Mouse (Mus musculus) heart, adult 18-20 months (tissue): Measurements from ENCODE around the gene Numbl. TPM values are rescaled to one million over a fixed set of nuclear protein-coding genes. Genes with fewer than 3 reads are reported as not detected.

Experiments
- DNase-seq, 2 experiments: peaks; one replicate each; pipeline ENCODE4 v3.0.0; 2021 to 2022; ENCODE audit warnings: mixed read lengths in 1 of 2
- total RNA-seq, 2 experiments: library from RNA; stranded (reverse); gene quantifications; 2 replicates each; pipeline ENCODE4 v1.2.3; 2021

The Numbl gene
- total RNA-seq, 2 experiments from 2014 or later: 2.4 to 3.3 TPM

DNA sequence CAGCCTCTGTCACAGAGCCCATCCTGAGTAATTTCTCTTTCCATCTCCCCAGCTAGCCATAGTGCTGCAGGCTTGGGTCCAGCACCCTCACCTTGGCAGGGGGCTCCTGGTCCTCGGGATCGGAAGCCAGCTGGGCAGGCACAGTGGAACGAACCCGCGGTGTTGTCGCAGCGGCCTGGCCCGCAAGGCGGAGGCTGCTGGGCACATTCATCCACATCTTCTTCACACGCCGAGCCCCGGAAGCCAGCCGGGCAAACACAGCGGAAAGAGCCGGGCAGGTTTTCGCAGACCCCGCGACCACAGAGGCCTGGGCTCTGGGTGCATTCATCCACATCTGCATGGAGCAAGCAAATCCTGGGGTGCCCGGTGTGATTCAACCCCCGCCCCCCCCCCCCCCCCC is 66.7 kb downstream of the Numbl start:
- no peak for DNase-seq

GRCm38 (mm10) chr7:27325697-27326096 is 67.5 kb downstream of the Numbl start:
- DNase-seq: peak; percentile 89 to 94

- DNase-seq: peak; percentile 65 to 80
Measured at GRCm38 (mm10) chr7:27326101-27326880, 68.1 kb downstream of the Numbl start.

DNA sequence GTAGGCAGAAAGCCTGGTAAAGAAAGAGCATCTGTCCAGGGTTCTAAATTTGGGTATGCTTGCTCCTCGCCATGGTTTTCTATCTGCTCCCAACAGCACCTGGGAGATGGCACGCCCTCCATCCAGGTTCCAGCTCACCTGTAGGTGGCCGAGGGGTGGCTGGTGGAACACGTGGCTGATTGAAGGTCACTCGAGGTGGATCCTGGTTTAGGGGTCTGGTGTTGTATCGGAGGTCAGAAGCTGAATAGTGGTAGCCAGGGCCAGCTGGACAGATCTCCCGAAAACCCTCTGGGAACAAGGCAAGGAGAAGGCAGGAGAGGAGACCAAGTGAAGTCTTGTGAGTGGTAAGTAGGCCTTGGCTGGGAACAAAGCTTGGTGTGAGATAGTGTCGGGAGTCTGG is 69.3 kb downstream of the Numbl start:
- DNase-seq: no peak

GRCm38 (mm10) chr7:27328161-27328560 is 69.9 kb downstream of the Numbl start:
- DNase-seq: no peak

DNA sequence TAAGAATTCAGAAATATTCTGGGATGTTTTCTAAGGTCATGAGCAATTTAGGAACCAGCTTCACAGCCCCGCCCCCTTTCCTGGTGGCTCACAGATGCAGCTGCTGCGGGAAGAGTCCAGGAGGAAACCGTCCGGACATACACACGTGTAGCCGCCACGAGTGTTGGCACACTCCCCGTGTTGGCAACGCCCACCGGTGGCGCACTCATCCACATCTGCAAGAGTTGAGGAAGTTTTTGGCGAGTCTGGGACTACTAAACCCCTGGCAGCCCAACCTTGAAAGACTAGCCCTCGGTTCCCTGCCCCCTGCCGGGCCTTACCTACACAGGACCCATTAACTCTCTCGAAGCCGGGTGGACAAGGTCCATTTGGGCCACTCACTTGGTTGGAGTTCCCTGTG is 70.4 kb downstream of the Numbl start:
- peak; percentile 68 to 71 for DNase-seq

GRCm38 (mm10) chr7:27329326-27329947 is 71.2 kb downstream of the Numbl start:
- peak; percentile 87 to 93 for DNase-seq

DNA sequence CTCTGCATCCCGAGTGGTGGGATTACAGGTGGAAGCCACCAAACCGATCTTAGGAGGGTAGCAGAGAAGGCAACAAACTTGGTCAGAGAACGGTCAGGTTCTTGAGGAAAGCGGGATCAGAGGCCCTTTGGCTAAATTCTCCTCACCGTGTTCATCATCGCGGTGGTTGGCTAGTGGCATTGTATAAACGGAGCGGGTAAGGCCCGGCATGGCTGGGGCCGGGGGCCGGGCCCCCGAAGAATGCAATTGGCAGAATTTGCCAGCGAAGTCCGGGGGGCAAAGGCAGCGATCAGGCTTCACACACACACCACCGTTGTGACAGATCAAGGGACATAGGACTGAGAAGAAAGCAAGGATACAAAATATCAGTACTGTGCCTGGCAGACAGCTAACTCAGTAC is 71.7 kb downstream of the Numbl start:
- no peak for DNase-seq

DNA sequence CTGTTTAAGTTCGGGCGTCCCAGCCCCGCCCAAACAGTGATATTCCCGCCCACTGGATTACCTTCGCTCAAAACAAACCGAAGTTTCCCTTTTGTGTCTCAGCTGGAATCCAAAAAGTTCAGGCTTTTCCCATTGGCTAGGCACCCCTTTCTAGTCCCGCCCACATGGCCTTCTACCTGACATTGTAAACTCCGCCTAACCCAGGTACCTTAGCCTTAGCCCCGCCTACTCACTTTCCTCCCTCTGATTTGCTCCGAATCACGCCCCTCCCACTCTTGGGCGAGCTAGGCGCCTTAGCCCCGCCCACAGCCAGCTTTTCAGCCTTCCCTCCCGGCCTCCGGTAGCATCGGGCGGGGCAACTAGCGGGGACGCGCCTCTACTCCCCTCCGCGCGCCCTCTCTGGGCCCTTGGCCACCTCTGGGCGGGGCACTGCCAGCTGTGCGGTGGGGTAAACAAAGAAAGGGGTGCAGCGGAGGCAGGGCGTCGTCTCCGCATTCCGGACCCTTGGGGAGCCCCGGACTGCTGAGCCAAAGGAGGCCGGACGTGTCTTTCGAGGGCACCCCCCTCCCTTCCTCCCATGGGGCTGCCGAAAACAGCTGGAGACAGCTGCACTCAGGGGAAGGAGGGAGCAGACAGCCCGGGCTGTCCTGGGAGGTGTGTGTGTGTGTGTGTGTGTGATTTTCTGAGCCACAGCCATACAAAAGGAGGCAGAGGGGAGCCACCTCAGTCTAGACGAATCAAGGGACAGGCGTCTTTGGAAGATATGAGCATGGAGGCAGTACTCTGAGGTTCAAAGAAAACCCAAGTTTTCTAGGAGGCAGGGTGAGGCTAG is 72.7 kb downstream of the Numbl start:
- peak; percentile 96 to 97 for DNase-seq

- peak; percentile 84 for DNase-seq
Measured at GRCm38 (mm10) chr7:27331541-27331851, 73.3 kb downstream of the Numbl start.

Other genes with a start within 250 kb of the Numbl start
- gene Cyp2a12, start 229.4 kb upstream of the Numbl start, total RNA-seq: not detected
- gene Cyp2f2, start 138.5 kb upstream of the Numbl start, total RNA-seq: 10 to 100 TPM in 1 of 2 experiments, under 1 TPM in 1; 0.92 to 47.3 TPM
- not detected for gene Cyp2t4, start 104.7 kb upstream of the Numbl start, total RNA-seq
- 10 to 100 TPM; 58.6 to 60.1 TPM for gene Egln2, start 91.6 kb upstream of the Numbl start, total RNA-seq
- gene Rab4b, start 79.5 kb upstream of the Numbl start, total RNA-seq: 10 to 100 TPM; 10.5 to 11.6 TPM
- gene Gm21983, start 77.3 kb upstream of the Numbl start, total RNA-seq: not detected
- under 1 TPM in 1 of 2 experiments, not detected in 1; 0.57 TPM for gene Mia, start 77.3 kb upstream of the Numbl start, total RNA-seq
- gene BC024978, start 62.7 kb upstream of the Numbl start, total RNA-seq: 10 to 100 TPM; 10.8 to 15.7 TPM
- 10 to 100 TPM; 40.1 to 40.2 TPM for gene Snrpa, start 62.2 kb upstream of the Numbl start, total RNA-seq
- gene Itpkc, start 29.8 kb upstream of the Numbl start, total RNA-seq: 1 to 10 TPM; 4.6 TPM
- gene Coq8b, start 25.4 kb upstream of the Numbl start, total RNA-seq: 10 to 100 TPM in 1 of 2 experiments, 1 to 10 TPM in 1; 9.8 to 11.3 TPM
- 100 to 1,000 TPM; 185 to 206 TPM for gene Ltbp4, start 79.3 kb downstream of the Numbl start, total RNA-seq
- 1 to 10 TPM; 5.6 to 6.3 TPM for gene Shkbp1, start 97.6 kb downstream of the Numbl start, total RNA-seq
- gene Gm20479, start 99.0 kb downstream of the Numbl start, total RNA-seq: not detected
- gene Sptbn4, start 189.3 kb downstream of the Numbl start, total RNA-seq: under 1 TPM; 0.30 to 0.31 TPM
- 10 to 100 TPM; 32.4 to 34.3 TPM for gene Blvrb, start 189.5 kb downstream of the Numbl start, total RNA-seq
- gene Sertad3, start 215.3 kb downstream of the Numbl start, total RNA-seq: 1 to 10 TPM; 3.3 to 4.3 TPM
- gene Sertad1, start 228.5 kb downstream of the Numbl start, total RNA-seq: 1 to 10 TPM; 8.0 to 9.3 TPM
- under 1 TPM; 0.57 to 0.62 TPM for gene Prx, start 240.9 kb downstream of the Numbl start, total RNA-seq